Mouse (Mus musculus) stomach, embryonic 15.5 days (tissue): ENCODE data around the gene Olfr1161. TPM values are rescaled to one million over a fixed set of nuclear protein-coding genes. Genes with fewer than 3 reads are reported as not detected.
A peak's percentile ranks its signal among the peaks of the same experiment; 100 is the strongest.
"Not testable (repeated sequence)": the region's sequence is repeated elsewhere in the genome, so short reads cannot be mapped to it uniquely, and the experiment has no call there.

Source experiments
- ATAC-seq: fragments of 200-750 bp; cut with Nextera tagmentation; 2 replicates; pipeline ENCODE4 v1.8.0; 2017; ENCODE audit warnings: low read depth, moderate number of reproducible peaks, moderate TSS enrichment; ENCODE audit not compliant: insufficient read depth, low FRiP score
- H3K27ac ChIP-seq: fragments of 300-500 bp; sonication (generic); 2 replicates; pipeline ENCODE4 v1.5.1; 2015; ENCODE audit warnings: mild to moderate bottlenecking, inconsistent platforms
- H3K27me3 ChIP-seq: fragments of 300-500 bp; sonication (generic); replicated peaks from 2 replicates; pipeline ENCODE4 v1.6.1; 2015; ENCODE audit warnings: inconsistent platforms
- H3K36me3 ChIP-seq: fragments of 300-500 bp; sonication (generic); 2 replicates; pipeline ENCODE4 v1.6.1; 2015; ENCODE audit warnings: inconsistent platforms
- H3K4me1 ChIP-seq: fragments of 300-500 bp; sonication (generic); 2 replicates; pipeline ENCODE4 v1.6.1; 2015; ENCODE audit warnings: inconsistent platforms
- H3K4me2 ChIP-seq: fragments of 300-500 bp; sonication (generic); 2 replicates; pipeline ENCODE4 v1.6.1; 2015; ENCODE audit warnings: mild to moderate bottlenecking, inconsistent platforms
- H3K4me3 ChIP-seq: fragments of 300-500 bp; sonication (generic); replicated peaks from 2 replicates; pipeline ENCODE4 v1.5.1; 2015; ENCODE audit warnings: inconsistent platforms
- H3K9ac ChIP-seq: fragments of 300-500 bp; sonication (generic); 2 replicates; pipeline ENCODE4 v1.6.1; 2015; ENCODE audit warnings: inconsistent platforms
- H3K9me3 ChIP-seq: fragments of 300-500 bp; sonication (generic); 2 replicates; pipeline ENCODE4 v1.6.1; 2016; ENCODE audit warnings: inconsistent platforms
- WGBS: fragments of 180-500 bp; shearing (Covaris S2); methylation state at CpG from one replicate; pipeline ENCODE4 v1.1.7; 2015; 5-methylcytosine and 5-hydroxymethylcytosine counted together
- polyA plus RNA-seq: library from polyadenylated mRNA; unstranded; fragments of >200 nt; fragmentation: Nextera tagmentation; extraction: Ambion mirVana; gene quantifications from 2 replicates; pipeline ENCODE4 v1.2.1, GENCODE M21; 2015

The Olfr1161 gene
- not detected in 2 replicates for polyA plus RNA-seq

DNA sequence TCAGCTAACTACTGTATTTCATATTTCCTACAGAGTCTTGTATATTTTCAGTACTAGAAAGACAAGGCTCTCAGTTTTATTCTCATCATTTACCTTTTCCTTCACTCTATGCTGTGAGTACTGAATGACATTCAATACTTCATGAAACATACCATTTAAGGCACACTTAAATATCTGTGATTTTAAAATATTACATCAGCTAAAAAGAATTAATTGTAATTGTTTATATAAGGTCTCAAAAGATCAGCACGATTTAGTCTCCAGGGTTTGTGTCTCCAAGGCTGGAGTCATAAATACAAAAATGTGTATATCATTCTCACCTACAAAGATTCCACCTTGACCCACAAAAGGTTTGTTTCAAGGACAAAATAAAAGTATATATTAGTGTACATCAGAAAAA lies at the start of gene Olfr1161:
Gene Olfr1161, plus strand, starts transcription at position 301 of the 400 bp plus-strand sequence.
- not testable (repeated sequence) for H3K9me3 ChIP-seq, H3K27ac ChIP-seq, H3K4me2 ChIP-seq, H3K9ac ChIP-seq, ATAC-seq, H3K4me1 ChIP-seq, H3K36me3 ChIP-seq, H3K27me3 ChIP-seq, H3K4me3 ChIP-seq
- 60% methylated on average over 1 of the region's 1 CpGs for WGBS

DNA sequence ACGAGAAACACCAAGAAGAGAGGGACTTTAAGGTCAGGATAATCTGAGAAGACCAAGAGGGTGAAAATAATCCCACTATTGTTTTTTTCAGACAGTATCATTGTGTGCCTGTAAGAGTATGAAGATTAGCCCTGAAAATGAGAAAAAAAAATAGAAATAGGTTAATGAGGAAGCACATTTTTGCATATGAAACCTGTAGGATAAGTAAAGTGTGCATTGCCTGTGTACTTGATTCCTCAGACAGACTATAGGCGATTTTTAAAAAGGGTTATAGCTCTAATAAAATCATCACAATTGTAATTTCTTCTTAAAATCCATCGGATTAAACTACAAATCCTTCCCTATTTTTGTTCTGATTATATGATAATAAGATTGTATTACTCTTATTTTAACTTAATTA lies 48.0 kb upstream of the Olfr1161 start, which contains the start of gene Olfr74:
Gene Olfr74, minus strand, starts transcription at position 101 of the 400 bp plus-strand sequence.
- no peak within 1 kb of the TSS for H3K27ac ChIP-seq
- no peaks in the 10 kb centered on the region for H3K4me1 ChIP-seq
- no peaks in the 10 kb centered on the region for H3K36me3 ChIP-seq
- no peaks in the 10 kb centered on the region for H3K27me3 ChIP-seq
- ATAC-seq = no peak
- no peak within 1 kb of the TSS for H3K4me3 ChIP-seq
- H3K4me2 ChIP-seq = no peak within 1 kb of the TSS
- WGBS = 71% methylated on average over 3 of the region's 3 CpGs
- H3K9me3 ChIP-seq = no peaks in the 10 kb centered on the region
- no peak within 1 kb of the TSS for H3K9ac ChIP-seq

DNA sequence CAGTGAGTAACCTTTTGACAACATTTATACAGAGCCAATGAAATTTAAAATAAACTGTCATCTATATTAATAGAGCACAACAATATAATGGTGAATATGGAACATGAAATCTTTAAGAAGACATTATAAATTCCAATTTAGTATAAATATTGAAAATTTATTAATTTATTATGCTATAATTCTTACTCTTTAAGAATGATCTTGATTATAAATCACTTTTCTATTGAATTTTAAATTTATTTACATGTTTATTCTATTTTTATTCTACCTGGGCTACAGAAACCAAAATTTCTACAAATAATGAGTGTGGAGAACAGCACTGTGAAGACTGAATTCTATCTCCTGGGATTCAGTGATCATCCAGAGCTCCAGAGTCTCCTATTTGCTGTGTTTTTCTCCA lies 32.8 kb upstream of the Olfr1161 start, which contains the start of gene Olfr1158:
Gene Olfr1158, plus strand, starts transcription at position 301 of the 400 bp plus-strand sequence.
- no peak within 1 kb of the TSS for H3K4me3 ChIP-seq
- no peaks in the 10 kb centered on the region for H3K36me3 ChIP-seq
- no peaks in the 10 kb centered on the region for H3K9me3 ChIP-seq
- no peak for ATAC-seq
- H3K4me1 ChIP-seq = no peaks in the 10 kb centered on the region
- H3K27me3 ChIP-seq = no peaks in the 10 kb centered on the region
- H3K4me2 ChIP-seq = no peak within 1 kb of the TSS
- no peak within 1 kb of the TSS for H3K27ac ChIP-seq
- H3K9ac ChIP-seq = no peak within 1 kb of the TSS

DNA sequence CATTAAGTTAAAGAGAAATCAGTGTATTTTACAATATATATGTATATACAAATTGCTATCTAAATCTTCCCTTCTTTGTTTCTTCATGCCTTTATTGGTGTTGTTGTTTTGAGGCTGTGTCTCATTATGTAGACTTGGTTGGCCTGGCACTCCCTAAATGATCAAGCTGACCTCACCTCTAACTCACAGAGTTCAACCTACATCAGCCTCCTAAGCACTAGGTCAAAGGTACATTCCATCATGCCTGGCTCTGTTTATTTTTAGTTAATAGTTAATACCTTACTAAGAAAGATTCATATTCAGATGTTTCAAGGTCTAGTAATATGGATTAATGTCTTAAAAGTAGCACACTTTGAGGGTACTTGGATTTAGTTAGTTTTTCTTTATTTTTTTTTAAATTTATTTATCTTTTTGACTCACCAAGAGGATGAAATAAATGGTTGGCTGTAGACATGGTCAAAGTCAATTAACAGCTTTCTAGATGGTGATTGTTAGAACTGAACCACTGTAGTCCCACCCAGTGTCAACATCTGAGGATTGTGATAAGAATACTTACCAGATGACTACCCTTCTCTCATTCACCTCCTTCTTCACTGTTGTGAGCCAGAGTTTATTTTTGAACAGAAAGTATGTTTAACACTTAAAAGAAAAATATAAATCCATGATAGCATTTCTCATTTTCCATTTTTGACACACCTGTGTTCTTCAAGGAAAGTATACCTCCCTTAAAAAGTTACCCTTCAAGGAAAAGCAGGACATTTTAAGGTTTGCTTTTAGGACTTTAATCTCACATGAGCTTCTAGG lies 14.9 kb upstream of the Olfr1161 start, which contains the start of gene Olfr1160:
Gene Olfr1160, minus strand, starts transcription at position 754 of the 804 bp plus-strand sequence.
- Histone ChIP-seq H3K9me3 (no peaks in the 10 kb centered on the region), H3K27ac (no peak within 1 kb of the TSS), H3K4me2 (no peak within 1 kb of the TSS), H3K4me1 (no peaks in the 10 kb centered on the region), H3K36me3 (no peaks in the 10 kb centered on the region), H3K9ac (no peak within 1 kb of the TSS), H3K27me3 (no peaks in the 10 kb centered on the region), H3K4me3 (no peak within 1 kb of the TSS)
- peak; percentile 92 for ATAC-seq

DNA sequence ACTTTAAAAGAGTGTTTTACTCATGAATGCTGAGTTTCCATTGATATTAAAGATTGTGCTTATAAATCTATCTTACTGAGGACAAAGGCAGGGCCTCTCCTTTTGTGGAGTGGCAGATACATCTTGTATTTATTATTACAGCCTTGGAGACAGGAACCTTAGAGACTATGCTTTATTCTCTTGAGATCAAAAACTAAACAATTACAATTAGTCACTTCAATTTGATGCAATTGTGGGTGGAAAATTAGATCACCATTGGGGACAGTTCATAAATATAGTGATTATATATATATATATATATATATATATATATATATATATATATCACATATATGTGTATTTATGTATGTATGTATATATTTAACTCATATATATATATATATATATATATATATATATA lies 15.0 kb downstream of the Olfr1161 start, which contains the start of gene Olfr73:
Gene Olfr73, minus strand, starts transcription at position 101 of the 400 bp plus-strand sequence.
- Histone ChIP-seq H3K4me2 (no peak within 1 kb of the TSS), H3K9ac (no peak within 1 kb of the TSS), H3K27ac (no peak within 1 kb of the TSS), H3K4me1 (no peaks in the 10 kb centered on the region), H3K27me3 (no peaks in the 10 kb centered on the region), H3K9me3 (no peaks in the 10 kb centered on the region), H3K36me3 (no peaks in the 10 kb centered on the region), H3K4me3 (no peak within 1 kb of the TSS)
- no peak for ATAC-seq

DNA sequence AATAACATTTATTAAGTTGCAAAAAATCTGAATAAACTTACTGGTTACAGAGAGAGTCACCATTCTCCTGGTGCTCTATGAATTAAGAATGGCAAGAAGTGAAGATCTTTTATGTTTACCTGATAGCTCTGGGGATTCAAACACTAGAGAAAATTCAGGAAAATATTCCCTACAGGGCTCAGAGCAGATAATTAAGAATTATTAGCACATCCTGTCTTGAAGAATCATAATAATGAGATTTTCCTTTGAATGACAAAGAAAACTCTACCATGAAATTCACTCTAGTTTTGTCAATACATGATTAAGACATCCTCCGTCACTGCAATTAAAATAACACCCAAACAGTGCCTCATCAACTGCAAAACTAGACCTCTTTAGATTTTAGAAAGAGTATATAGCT lies 28.5 kb downstream of the Olfr1161 start, which contains the start of gene Olfr1162:
Gene Olfr1162, minus strand, starts transcription at position 101 of the 400 bp plus-strand sequence.
- Histone ChIP-seq H3K4me2 (no peak within 1 kb of the TSS), H3K36me3 (no peaks in the 10 kb centered on the region), H3K4me3 (no peak within 1 kb of the TSS), H3K27ac (no peak within 1 kb of the TSS), H3K9ac (no peak within 1 kb of the TSS), H3K9me3 (no peaks in the 10 kb centered on the region), H3K4me1 (no peaks in the 10 kb centered on the region), H3K27me3 (no peaks in the 10 kb centered on the region)
- 88% methylated on average over 1 of the region's 1 CpGs for WGBS
- ATAC-seq = no peak

DNA sequence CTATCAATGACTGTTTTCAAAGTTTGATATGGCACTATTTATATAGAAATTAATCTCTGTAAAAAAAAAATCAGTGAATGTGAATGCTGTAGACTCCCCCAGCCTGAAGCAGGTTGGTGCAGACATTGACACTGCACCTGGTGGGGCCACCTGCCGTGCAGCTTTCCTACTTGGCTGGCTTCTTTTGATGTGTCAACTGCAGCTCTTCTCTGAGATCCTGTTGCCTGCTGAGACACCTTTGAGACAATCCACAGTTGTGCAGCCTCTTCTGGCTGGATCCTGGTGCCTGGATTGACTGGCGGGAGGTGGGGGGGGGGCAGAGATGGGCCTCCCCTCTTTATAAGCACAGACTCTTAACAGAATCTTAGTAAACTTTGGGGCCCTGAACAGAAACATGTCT lies 41.0 kb downstream of the Olfr1161 start:
- 91% methylated on average over 2 of the region's 2 CpGs for WGBS
- Histone ChIP-seq H3K4me1 (no peaks in the 10 kb centered on the region), H3K36me3 (no peaks in the 10 kb centered on the region), H3K27ac (no peak overlapping the region), H3K4me3 (no peak overlapping the region), H3K9ac (no peak overlapping the region), H3K27me3 (no peaks in the 10 kb centered on the region), H3K9me3 (no peaks in the 10 kb centered on the region), H3K4me2 (no peak overlapping the region)
- no peak for ATAC-seq

DNA sequence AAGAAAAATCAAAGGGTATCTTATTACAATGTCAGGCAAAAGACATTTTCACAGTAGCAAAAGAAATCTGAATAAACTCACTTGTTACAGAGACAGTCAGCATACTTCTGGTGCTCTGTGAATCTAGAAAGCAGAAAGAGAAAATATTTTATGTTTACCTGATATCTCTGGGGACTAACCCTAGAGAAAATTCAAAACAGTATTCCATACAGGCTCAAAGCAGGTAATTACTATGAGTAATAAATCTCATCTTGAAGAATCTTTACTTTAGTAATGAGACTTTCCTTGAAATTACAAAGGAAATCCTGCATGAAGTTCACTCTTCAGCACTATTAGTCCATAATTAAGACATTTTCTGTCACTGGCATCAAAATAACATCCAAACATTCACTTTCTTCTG lies 49.2 kb downstream of the Olfr1161 start, which contains the start of gene Olfr1163:
Gene Olfr1163, minus strand, starts transcription at position 101 of the 400 bp plus-strand sequence.
- no peak for ATAC-seq
- Histone ChIP-seq H3K36me3 (no peaks in the 10 kb centered on the region), H3K9me3 (no peaks in the 10 kb centered on the region), H3K9ac (no peak within 1 kb of the TSS), H3K4me3 (no peak within 1 kb of the TSS), H3K27ac (no peak within 1 kb of the TSS), H3K4me2 (no peak within 1 kb of the TSS), H3K4me1 (no peaks in the 10 kb centered on the region), H3K27me3 (no peaks in the 10 kb centered on the region)

Other genes starting within 250 kb of the Olfr1161 start
- gene Olfr152, start 243.3 kb upstream of the Olfr1161 start, polyA plus RNA-seq = not detected in 2 replicates
- not detected in 2 replicates for gene Olfr1143, start 222.2 kb upstream of the Olfr1161 start, polyA plus RNA-seq
- gene Olfr1145, start 213.0 kb upstream of the Olfr1161 start, polyA plus RNA-seq = not detected in 2 replicates
- gene Olfr1148, start 192.2 kb upstream of the Olfr1161 start, polyA plus RNA-seq = not detected in 2 replicates
- gene Olfr1150-ps1, start 178.8 kb upstream of the Olfr1161 start, polyA plus RNA-seq = not detected in 2 replicates
- not detected in 2 replicates for gene Olfr1151, start 166.9 kb upstream of the Olfr1161 start, polyA plus RNA-seq
- not detected in 2 replicates for gene Olfr1152, start 156.3 kb upstream of the Olfr1161 start, polyA plus RNA-seq
- gene Olfr1153, start 127.8 kb upstream of the Olfr1161 start, polyA plus RNA-seq = not detected in 2 replicates
- not detected in 2 replicates for gene Olfr1154, start 117.6 kb upstream of the Olfr1161 start, polyA plus RNA-seq
- gene Olfr1155, start 77.6 kb upstream of the Olfr1161 start, polyA plus RNA-seq = not detected in 2 replicates
- gene Olfr1156, start 69.7 kb upstream of the Olfr1161 start, polyA plus RNA-seq = not detected in 2 replicates
- gene Olfr1157, start 54.5 kb upstream of the Olfr1161 start, polyA plus RNA-seq = not detected in 2 replicates
- not detected in 2 replicates for gene Olfr74, start 48.1 kb upstream of the Olfr1161 start, polyA plus RNA-seq
- not detected in 2 replicates for gene Olfr1158, start 32.7 kb upstream of the Olfr1161 start, polyA plus RNA-seq
- not detected in 2 replicates for gene Olfr1160, start 14.5 kb upstream of the Olfr1161 start, polyA plus RNA-seq
- not detected in 2 replicates for gene Olfr73, start 14.9 kb downstream of the Olfr1161 start, polyA plus RNA-seq
- not detected in 2 replicates for gene Olfr1162, start 28.4 kb downstream of the Olfr1161 start, polyA plus RNA-seq
- gene Olfr1163, start 49.1 kb downstream of the Olfr1161 start, polyA plus RNA-seq = not detected in 2 replicates
- not detected in 2 replicates for gene Olfr1164, start 71.2 kb downstream of the Olfr1161 start, polyA plus RNA-seq
- gene Olfr1166, start 105.5 kb downstream of the Olfr1161 start, polyA plus RNA-seq = not detected in 2 replicates
- gene Olfr1167, start 132.4 kb downstream of the Olfr1161 start, polyA plus RNA-seq = not detected in 2 replicates
- gene Olfr1168, start 159.1 kb downstream of the Olfr1161 start, polyA plus RNA-seq = not detected in 2 replicates
- gene Olfr1170, start 205.6 kb downstream of the Olfr1161 start, polyA plus RNA-seq = not detected in 2 replicates